Mouse (Mus musculus): Measurements from ENCODE around the gene Psenen.

Gene Psenen

DNA sequence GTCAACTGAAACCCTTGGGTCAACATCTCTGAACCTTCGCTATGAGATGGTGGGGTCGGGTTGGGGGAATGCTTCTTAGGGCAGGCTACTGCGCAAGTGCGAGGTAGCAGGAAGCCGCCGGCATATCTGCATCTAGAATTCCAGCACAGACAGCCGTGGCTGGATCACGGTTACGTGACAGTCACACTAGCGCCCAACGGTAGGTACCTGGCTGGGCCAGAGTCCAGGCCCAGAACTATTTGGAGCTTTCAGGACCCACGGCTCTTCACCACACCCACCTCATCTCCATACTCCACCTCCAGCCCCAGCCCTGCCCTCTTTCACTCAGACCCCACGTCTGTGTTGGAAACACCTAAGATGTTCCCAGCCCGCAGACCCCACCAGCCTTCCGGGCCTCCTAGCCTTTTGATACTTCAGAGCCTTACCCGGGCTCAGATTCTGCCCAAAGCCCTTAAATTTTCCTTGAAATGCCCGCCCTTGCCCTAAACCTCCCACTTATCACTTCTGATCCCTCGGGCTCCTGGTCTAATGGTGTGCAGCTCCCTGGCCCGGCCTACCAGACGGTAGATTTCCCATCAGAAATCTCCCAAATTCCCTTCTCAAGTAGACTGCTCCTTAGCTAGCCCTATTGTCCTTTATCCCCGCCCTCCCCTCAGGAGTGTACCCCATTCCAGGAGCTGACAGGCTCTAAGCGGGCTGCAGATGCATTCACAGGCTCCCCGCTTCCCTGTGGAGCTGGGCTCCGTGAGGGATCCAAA, 48.2 kb downstream of the Psenen start:
- DNase-seq (ENCODE audit: low spot score in 2 of 2), result no peak
